Mouse (Mus musculus) midbrain, embryonic 10.5 days (tissue): ENCODE measurements at regions not wholly inside any gene's neighbourhood (a gene's known extent, or its start where the extent isn't known, plus 50 kb on each side); places are given as distances from the start of the nearest gene placed in this dataset.

ENCODE experiments used
- DNase-seq: peaks from one replicate; pipeline ENCODE4 v3.0.0-alpha.2; 2017; ENCODE audit warnings: low spot score
- H3K27ac ChIP-seq: fragments of 300-500 bp; sonication (generic); replicated peaks from 2 replicates; pipeline ENCODE4 v1.5.1; 2016; ENCODE audit warnings: mild to moderate bottlenecking
- H3K27me3 ChIP-seq: fragments of 300-500 bp; sonication (generic); 2 replicates; pipeline ENCODE4 v1.6.1; 2016; ENCODE audit warnings: low read depth, mild to moderate bottlenecking; ENCODE audit not compliant: poor library complexity, severe bottlenecking
- H3K36me3 ChIP-seq: fragments of 300-500 bp; sonication (generic); 2 replicates; pipeline ENCODE4 v1.6.1; 2016; ENCODE audit warnings: mild to moderate bottlenecking, moderate library complexity
- H3K4me1 ChIP-seq: fragments of 300-500 bp; sonication (generic); 2 replicates; pipeline ENCODE4 v1.6.1; 2016
- H3K4me3 ChIP-seq: fragments of 300-500 bp; sonication (generic); 2 replicates; pipeline ENCODE4 v1.5.1; 2016; ENCODE audit warnings: mild to moderate bottlenecking, moderate library complexity
- H3K9me3 ChIP-seq: fragments of 300-500 bp; sonication (generic); replicated peaks from 2 replicates; pipeline ENCODE4 v1.6.1; 2016; ENCODE audit warnings: mild to moderate bottlenecking
- WGBS: fragments of 180-500 bp; shearing (Covaris S2); methylation state at CpG from one replicate; pipeline ENCODE4 v1.1.7; 2016; 5-methylcytosine and 5-hydroxymethylcytosine counted together

GRCm38 (mm10) chr1:76487481-76487880, 941.4 kb downstream of the Slc4a3 start:
- no peak overlapping the region for H3K27ac ChIP-seq
- H3K9me3 ChIP-seq: no peaks in the 10 kb centered on the region
- peaks cover 28% of the 10 kb centered on the region for H3K4me1 ChIP-seq
- no peaks in the 10 kb centered on the region for H3K36me3 ChIP-seq
- WGBS: 96% methylated on average over 4 of the region's 4 CpGs
- no peaks in the 10 kb centered on the region for H3K27me3 ChIP-seq
- no peak for DNase-seq
- H3K4me3 ChIP-seq: no peak overlapping the region

- no peak for DNase-seq
- 60% methylated on average over 12 of the region's 12 CpGs for WGBS
- Histone ChIP-seq H3K4me3 (no peak overlapping the region), H3K4me1 (peaks cover 28% of the 10 kb centered on the region), H3K27me3 (no peaks in the 10 kb centered on the region), H3K36me3 (no peaks in the 10 kb centered on the region), H3K27ac (peak overlapping the region; percentile 29; the same call in 1 of the 2 replicates), H3K9me3 (no peaks in the 10 kb centered on the region)
Observed at GRCm38 (mm10) chr1:76489681-76490492, 943.8 kb downstream of the Slc4a3 start.

GRCm38 (mm10) chr1:76490719-76491118, 944.7 kb downstream of the Slc4a3 start:
- Histone ChIP-seq H3K27me3 (no peaks in the 10 kb centered on the region), H3K4me3 (no peak overlapping the region), H3K4me1 (peaks cover 31% of the 10 kb centered on the region), H3K9me3 (no peaks in the 10 kb centered on the region), H3K36me3 (no peaks in the 10 kb centered on the region), H3K27ac (peak overlapping the region; percentile 25; the same call in 1 of the 2 replicates)
- peak; percentile 18 for DNase-seq
- 50% methylated on average over 7 of the region's 7 CpGs for WGBS

GRCm38 (mm10) chr1:76491187-76491586, 945.1 kb downstream of the Slc4a3 start:
- peak overlapping the region; percentile 25; the same call in 1 of the 2 replicates for H3K27ac ChIP-seq
- DNase-seq: peak; percentile 13
- WGBS: 43% methylated on average over 4 of the region's 4 CpGs
- no peak overlapping the region for H3K4me3 ChIP-seq
- no peaks in the 10 kb centered on the region for H3K36me3 ChIP-seq
- H3K27me3 ChIP-seq: no peaks in the 10 kb centered on the region
- H3K4me1 ChIP-seq: peaks cover 31% of the 10 kb centered on the region
- no peaks in the 10 kb centered on the region for H3K9me3 ChIP-seq

GRCm38 (mm10) chr1:76505150-76505549, 959.1 kb downstream of the Slc4a3 start:
- no peaks in the 10 kb centered on the region for H3K36me3 ChIP-seq
- H3K4me1 ChIP-seq: no peaks in the 10 kb centered on the region
- H3K9me3 ChIP-seq: no peaks in the 10 kb centered on the region
- no peaks in the 10 kb centered on the region for H3K27me3 ChIP-seq
- H3K4me3 ChIP-seq: no peak overlapping the region
- no peak for DNase-seq
- no peak overlapping the region for H3K27ac ChIP-seq

GRCm38 (mm10) chr1:76508821-76509220, 962.8 kb downstream of the Slc4a3 start:
- Histone ChIP-seq H3K27me3 (no peaks in the 10 kb centered on the region), H3K27ac (no peak overlapping the region), H3K4me3 (no peak overlapping the region), H3K4me1 (no peaks in the 10 kb centered on the region), H3K36me3 (no peaks in the 10 kb centered on the region), H3K9me3 (no peaks in the 10 kb centered on the region)
- no peak for DNase-seq
- WGBS: 100% methylated on average over 1 of the region's 1 CpGs

- Histone ChIP-seq H3K27me3 (no peaks in the 10 kb centered on the region), H3K27ac (no peak overlapping the region), H3K4me1 (no peaks in the 10 kb centered on the region), H3K4me3 (no peak overlapping the region), H3K9me3 (no peaks in the 10 kb centered on the region), H3K36me3 (no peaks in the 10 kb centered on the region)
- WGBS: 92% methylated on average over 3 of the region's 3 CpGs
- no peak for DNase-seq
Observed at GRCm38 (mm10) chr1:76509486-76509885, 963.4 kb downstream of the Slc4a3 start.

- DNase-seq: no peak
- H3K4me3 ChIP-seq: no peak overlapping the region
- H3K27me3 ChIP-seq: no peaks in the 10 kb centered on the region
- H3K36me3 ChIP-seq: no peaks in the 10 kb centered on the region
- WGBS: 76% methylated on average over 1 of the region's 1 CpGs
- no peaks in the 10 kb centered on the region for H3K4me1 ChIP-seq
- H3K9me3 ChIP-seq: no peaks in the 10 kb centered on the region
- H3K27ac ChIP-seq: no peak overlapping the region
Observed at GRCm38 (mm10) chr1:76512156-76512555, 966.1 kb downstream of the Slc4a3 start.

- Histone ChIP-seq H3K4me3 (no peak overlapping the region), H3K9me3 (no peaks in the 10 kb centered on the region), H3K27ac (no peak overlapping the region), H3K36me3 (no peaks in the 10 kb centered on the region), H3K4me1 (no peaks in the 10 kb centered on the region), H3K27me3 (no peaks in the 10 kb centered on the region)
- no peak for DNase-seq
- WGBS: 80% methylated on average over 2 of the region's 2 CpGs
Observed at GRCm38 (mm10) chr1:76513490-76513889, 967.4 kb downstream of the Slc4a3 start.

GRCm38 (mm10) chr1:76529531-76529930, 983.5 kb downstream of the Slc4a3 start:
- 86% methylated on average over 9 of the region's 9 CpGs for WGBS
- DNase-seq: no peak
- Histone ChIP-seq H3K36me3 (no peaks in the 10 kb centered on the region), H3K27ac (no peak overlapping the region), H3K9me3 (no peaks in the 10 kb centered on the region), H3K27me3 (no peaks in the 10 kb centered on the region), H3K4me1 (no peaks in the 10 kb centered on the region), H3K4me3 (no peak overlapping the region)

GRCm38 (mm10) chr1:76530342-76530741, 984.3 kb downstream of the Slc4a3 start:
- DNase-seq: no peak
- Histone ChIP-seq H3K36me3 (no peaks in the 10 kb centered on the region), H3K27ac (no peak overlapping the region), H3K4me1 (no peaks in the 10 kb centered on the region), H3K9me3 (no peaks in the 10 kb centered on the region), H3K27me3 (no peaks in the 10 kb centered on the region), H3K4me3 (no peak overlapping the region)
- WGBS: 83% methylated on average over 6 of the region's 6 CpGs

GRCm38 (mm10) chr1:76535522-76535956, 979.3 kb downstream of the Epha4 start:
- Histone ChIP-seq H3K4me3 (no peak overlapping the region), H3K36me3 (no peaks in the 10 kb centered on the region), H3K9me3 (no peaks in the 10 kb centered on the region), H3K27me3 (no peaks in the 10 kb centered on the region), H3K27ac (no peak overlapping the region), H3K4me1 (no peaks in the 10 kb centered on the region)
- DNase-seq: no peak
- 68% methylated on average over 4 of the region's 4 CpGs for WGBS

- Histone ChIP-seq H3K27me3 (no peaks in the 10 kb centered on the region), H3K27ac (no peak overlapping the region), H3K9me3 (no peaks in the 10 kb centered on the region), H3K4me3 (no peak overlapping the region), H3K36me3 (no peaks in the 10 kb centered on the region), H3K4me1 (no peaks in the 10 kb centered on the region)
- no peak for DNase-seq
- WGBS: 72% methylated on average over 3 of the region's 3 CpGs
Observed at GRCm38 (mm10) chr1:76540529-76540928, 974.4 kb downstream of the Epha4 start.
